Mouse (Mus musculus) forebrain, embryonic 16.5 days (tissue): Measurements from ENCODE around the gene Nfyc. TPM values are rescaled to one million over a fixed set of nuclear protein-coding genes. Genes with fewer than 3 reads are reported as not detected.

Experiments used
- ATAC-seq: fragments of 200-750 bp; cut with Nextera tagmentation; 2 replicates; pipeline ENCODE4 v1.8.0; 2017; ENCODE audit warnings: mild to moderate bottlenecking, moderate library complexity
- H3K27ac ChIP-seq: fragments of 300-500 bp; sonication (generic); 2 replicates; pipeline ENCODE4 v1.5.1; 2014; ENCODE audit warnings: low read length, control low read depth
- H3K27me3 ChIP-seq: fragments of 300-500 bp; sonication (generic); replicated peaks from 2 replicates; pipeline ENCODE4 v1.6.1; 2014; ENCODE audit warnings: low read length; ENCODE audit not compliant: control insufficient read depth, insufficient read depth
- H3K36me3 ChIP-seq: fragments of 300-500 bp; sonication (generic); 2 replicates; pipeline ENCODE4 v1.6.1; 2014; ENCODE audit not compliant: control insufficient read depth, insufficient read depth
- H3K4me1 ChIP-seq: fragments of 300-500 bp; sonication (generic); replicated peaks from 2 replicates; pipeline ENCODE4 v1.6.1; 2014; ENCODE audit warnings: low read length; ENCODE audit not compliant: control insufficient read depth, insufficient read depth
- H3K4me2 ChIP-seq: fragments of 300-500 bp; sonication (generic); 2 replicates; pipeline ENCODE4 v1.6.1; 2014; ENCODE audit warnings: mild to moderate bottlenecking, low read length, control low read depth
- H3K4me3 ChIP-seq: fragments of 300-500 bp; sonication (generic); replicated peaks from 2 replicates; pipeline ENCODE4 v1.5.1; 2014; ENCODE audit warnings: mild to moderate bottlenecking, low read length, control low read depth
- H3K9ac ChIP-seq: fragments of 300-500 bp; sonication (generic); replicated peaks from 2 replicates; pipeline ENCODE4 v1.6.1; 2014; ENCODE audit warnings: low read depth, low read length, control low read depth
- H3K9me3 ChIP-seq: fragments of 300-500 bp; sonication (generic); 2 replicates; pipeline ENCODE4 v1.6.1; 2016; ENCODE audit warnings: low read length; ENCODE audit not compliant: control insufficient read depth
- WGBS: fragments of 180-500 bp; shearing (Covaris S2); extraction: QIAGEN DNeasy Blood & Tissue Kit; methylation state at CpG from one replicate; pipeline ENCODE4 v1.1.7; 2014; 5-methylcytosine and 5-hydroxymethylcytosine counted together
- polyA plus RNA-seq: library from polyadenylated mRNA; unstranded; fragments of >200 nt; fragmentation: Nextera tagmentation; extraction: Ambion mirVana; gene quantifications from 2 replicates; pipeline ENCODE4 v1.2.1, GENCODE M21; 2015

The Nfyc gene
- polyA plus RNA-seq, 1 experiment from 2014 or later = 96.5 TPM

DNA sequence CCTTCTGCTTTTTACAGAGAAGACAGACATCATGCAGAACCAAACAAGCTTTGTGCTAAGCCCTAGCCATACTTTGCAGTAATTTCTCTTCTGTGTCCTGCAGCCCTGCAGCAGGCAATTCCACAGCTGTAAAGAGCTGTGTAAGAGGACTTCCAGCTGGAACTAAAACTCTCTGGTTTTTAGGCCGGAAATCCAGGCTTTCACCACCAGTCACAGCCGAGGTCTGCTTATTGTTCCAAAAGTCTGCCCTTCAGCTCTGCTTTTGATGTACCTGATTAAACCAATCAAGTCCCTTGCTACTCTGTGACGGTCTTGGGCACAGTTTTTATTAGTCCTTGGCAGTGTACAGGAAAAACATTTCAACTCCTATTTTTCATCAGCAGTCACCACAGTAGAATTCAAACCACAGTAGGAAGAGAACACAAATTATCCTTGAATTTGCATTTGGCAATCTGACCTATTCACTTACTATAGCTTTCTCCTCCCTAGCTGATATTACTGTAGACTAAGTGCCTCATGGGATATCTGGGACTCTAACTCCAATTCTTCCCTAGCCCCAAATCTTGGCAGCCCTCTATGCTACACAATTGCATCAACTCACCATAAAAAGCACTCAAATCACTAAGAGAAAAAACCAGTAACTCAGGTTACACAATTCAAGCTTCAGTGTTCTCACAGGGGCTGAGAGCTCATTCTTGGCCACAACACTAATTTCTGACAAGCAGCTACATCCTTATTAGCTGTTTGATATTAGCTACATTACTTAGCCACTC is 14.2 kb downstream of the Nfyc start:
- ATAC-seq = no peak
- H3K27me3 ChIP-seq = no peaks in the 10 kb centered on the region
- H3K4me1 ChIP-seq = peaks cover 24% of the 10 kb centered on the region
- no peak overlapping the region for H3K9ac ChIP-seq
- 18% methylated on average over 3 of the region's 3 CpGs for WGBS
- no peak overlapping the region for H3K4me2 ChIP-seq
- H3K9me3 ChIP-seq = no peaks in the 10 kb centered on the region
- no peak overlapping the region for H3K27ac ChIP-seq
- H3K36me3 ChIP-seq = no peaks in the 10 kb centered on the region
- no peak overlapping the region for H3K4me3 ChIP-seq

DNA sequence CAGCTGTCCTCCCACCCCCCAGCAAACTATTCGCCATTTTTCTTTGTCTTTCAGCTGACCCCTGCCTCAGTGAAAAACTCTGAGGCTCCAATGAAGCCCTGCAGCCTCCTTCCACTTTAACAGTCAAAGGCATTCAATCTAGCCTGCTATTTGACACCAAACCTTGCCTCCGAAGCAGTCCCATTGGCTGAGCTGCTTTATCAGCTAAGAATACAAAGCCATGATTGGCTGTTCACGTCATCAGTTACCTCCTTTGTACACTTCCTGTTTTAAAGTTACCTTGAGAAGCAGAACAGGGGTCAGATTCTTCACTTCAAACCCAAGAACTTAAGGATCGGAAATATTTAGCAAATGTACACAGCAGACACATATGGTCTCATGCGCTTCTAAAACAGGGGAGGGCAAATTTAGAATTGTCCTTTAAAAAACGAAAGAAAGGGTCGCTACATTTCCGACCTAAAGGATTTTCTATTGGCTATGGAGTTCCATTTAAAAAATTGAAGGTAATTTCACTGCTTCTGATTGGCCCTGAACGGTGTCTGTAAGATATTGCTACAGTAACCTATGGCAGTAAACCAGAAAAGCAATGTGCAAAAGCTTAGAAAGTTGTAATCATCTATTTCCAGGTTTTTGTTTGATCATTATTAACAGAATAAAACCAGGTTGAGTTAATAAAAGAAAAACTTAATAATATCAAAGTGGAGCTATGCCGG is 15.6 kb downstream of the Nfyc start:
- Histone ChIP-seq H3K27ac (peak overlapping the region; percentile 69; the same call in 1 of the 2 replicates), H3K27me3 (no peaks in the 10 kb centered on the region), H3K4me3 (peak overlapping the region; percentile 56), H3K9me3 (no peaks in the 10 kb centered on the region), H3K4me2 (peak overlapping the region; percentile 84), H3K36me3 (no peaks in the 10 kb centered on the region), H3K4me1 (peaks cover 24% of the 10 kb centered on the region), H3K9ac (peak overlapping the region; percentile 51)
- ATAC-seq = peak; percentile 99
- WGBS = 6% methylated on average over 10 of the region's 10 CpGs

DNA sequence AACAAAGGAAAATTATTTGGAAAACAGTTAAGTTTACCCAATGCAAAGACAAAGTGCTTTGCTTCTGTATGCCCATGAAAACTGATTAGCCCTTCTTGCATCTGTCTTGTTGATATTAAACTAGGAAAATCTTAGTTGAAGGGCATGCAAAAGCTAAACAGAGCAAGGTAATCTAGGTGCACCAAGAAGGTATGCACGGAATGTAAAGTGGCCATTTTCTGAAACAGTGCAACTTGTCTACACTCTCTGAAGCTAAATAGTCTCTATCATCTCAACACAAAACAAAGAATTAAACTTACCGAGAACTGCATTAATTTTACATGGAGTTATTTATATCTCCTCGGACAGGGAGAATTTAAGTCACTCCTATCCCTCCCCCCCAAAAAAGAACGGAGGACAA is 16.2 kb downstream of the Nfyc start:
- H3K4me1 ChIP-seq = peaks cover 24% of the 10 kb centered on the region
- no peaks in the 10 kb centered on the region for H3K36me3 ChIP-seq
- H3K27ac ChIP-seq = peak overlapping the region; percentile 24; the same call in 1 of the 2 replicates
- H3K4me3 ChIP-seq = peak overlapping the region; percentile 56
- 5% methylated on average over 4 of the region's 4 CpGs for WGBS
- H3K4me2 ChIP-seq = peak overlapping the region; percentile 84
- H3K9me3 ChIP-seq = no peaks in the 10 kb centered on the region
- ATAC-seq = peak; percentile 4; the same call in 1 of the 2 replicates
- H3K27me3 ChIP-seq = no peaks in the 10 kb centered on the region
- H3K9ac ChIP-seq = peak overlapping the region; percentile 51

GRCm38 (mm10) chr4:120814171-120814570 is 17.2 kb downstream of the Nfyc start:
- H3K27ac ChIP-seq = no peak overlapping the region
- no peak for ATAC-seq
- H3K9ac ChIP-seq = peak overlapping the region; percentile 45
- H3K36me3 ChIP-seq = no peaks in the 10 kb centered on the region
- H3K27me3 ChIP-seq = no peaks in the 10 kb centered on the region
- H3K4me2 ChIP-seq = peak overlapping the region; percentile 84
- peak overlapping the region; percentile 35 for H3K4me3 ChIP-seq
- H3K9me3 ChIP-seq = no peaks in the 10 kb centered on the region
- H3K4me1 ChIP-seq = peaks cover 24% of the 10 kb centered on the region
- 45% methylated on average over 4 of the region's 4 CpGs for WGBS

DNA sequence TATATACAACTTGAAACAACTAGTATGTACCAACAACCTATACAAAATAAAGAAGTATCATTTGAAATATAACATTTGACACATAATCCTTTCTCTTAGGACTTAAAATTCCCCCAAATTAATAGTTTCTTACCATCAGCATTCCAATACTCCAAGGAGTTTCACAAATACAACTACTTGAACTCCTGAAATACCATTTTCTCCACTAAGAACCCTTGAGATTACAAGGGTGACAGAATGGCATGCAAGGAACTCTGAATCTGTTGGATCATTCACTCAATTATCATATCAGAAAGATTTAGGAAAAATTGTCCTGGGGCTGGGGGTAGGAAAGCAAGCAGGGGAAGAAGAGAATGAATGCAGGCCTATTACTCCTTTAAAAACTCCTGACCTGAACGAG is 17.6 kb downstream of the Nfyc start:
- Histone ChIP-seq H3K27me3 (no peaks in the 10 kb centered on the region), H3K4me2 (peak overlapping the region; percentile 84), H3K36me3 (no peaks in the 10 kb centered on the region), H3K9ac (no peak overlapping the region; the same call in 1 of the 2 replicates), H3K27ac (no peak overlapping the region), H3K9me3 (no peaks in the 10 kb centered on the region), H3K4me1 (peaks cover 24% of the 10 kb centered on the region), H3K4me3 (peak overlapping the region; percentile 35)
- 17% methylated on average over 1 of the region's 1 CpGs for WGBS
- ATAC-seq = no peak

DNA sequence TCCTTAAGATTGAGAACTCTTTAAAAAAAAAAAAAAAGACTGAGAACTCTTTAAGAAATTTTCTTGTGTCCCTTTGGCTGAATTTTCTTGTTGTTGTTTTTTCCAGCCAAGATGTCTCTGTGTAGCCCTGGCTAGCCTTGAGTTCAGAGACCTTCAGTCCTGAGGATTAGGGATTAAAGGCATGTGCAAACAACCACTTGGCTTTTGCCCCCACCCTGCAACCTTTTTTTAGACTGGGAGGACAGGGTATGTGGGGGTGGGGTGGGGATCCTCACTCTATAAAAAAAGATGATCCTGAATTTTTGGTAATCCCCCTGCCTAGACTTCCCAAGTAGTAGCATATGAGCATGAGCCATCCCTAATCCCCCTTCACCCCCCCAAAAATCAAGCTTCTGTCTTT is 25.6 kb downstream of the Nfyc start:
- Histone ChIP-seq H3K4me1 (peaks cover 3% of the 10 kb centered on the region; the same call in 1 of the 2 replicates), H3K4me2 (no peak overlapping the region), H3K36me3 (no peaks in the 10 kb centered on the region), H3K27me3 (no peaks in the 10 kb centered on the region), H3K4me3 (no peak overlapping the region), H3K27ac (no peak overlapping the region), H3K9me3 (no peaks in the 10 kb centered on the region), H3K9ac (no peak overlapping the region)
- ATAC-seq = no peak

- H3K4me1 ChIP-seq = peaks cover 3% of the 10 kb centered on the region; the same call in 1 of the 2 replicates
- no peak overlapping the region for H3K27ac ChIP-seq
- H3K36me3 ChIP-seq = no peaks in the 10 kb centered on the region
- H3K9me3 ChIP-seq = no peaks in the 10 kb centered on the region
- 41% methylated on average over 2 of the region's 2 CpGs for WGBS
- no peak for ATAC-seq
- no peak overlapping the region for H3K4me2 ChIP-seq
- no peak overlapping the region for H3K9ac ChIP-seq
- H3K27me3 ChIP-seq = no peaks in the 10 kb centered on the region
- H3K4me3 ChIP-seq = no peak overlapping the region
Observed at GRCm38 (mm10) chr4:120801446-120801845, 29.9 kb downstream of the Nfyc start.

DNA sequence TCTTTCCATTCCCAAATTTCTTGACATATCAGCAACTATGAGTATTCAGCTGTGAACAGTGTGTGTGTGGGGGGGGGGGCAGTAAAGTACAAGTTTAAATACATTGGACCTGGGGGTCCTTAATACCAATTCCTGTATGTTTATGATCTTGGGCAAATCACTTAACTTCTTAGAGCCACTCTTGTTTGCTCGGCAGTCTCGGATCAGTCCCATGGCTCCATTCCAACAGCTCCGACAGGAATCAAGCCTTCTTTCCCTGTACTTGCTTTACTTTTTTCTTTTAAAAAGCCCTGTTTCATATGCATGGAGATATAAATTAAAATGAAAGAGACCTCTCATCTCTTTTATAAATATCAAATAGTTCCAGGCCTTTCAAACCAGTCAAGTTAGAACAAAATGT is 30.7 kb downstream of the Nfyc start:
- H3K4me3 ChIP-seq = no peak overlapping the region
- no peaks in the 10 kb centered on the region for H3K27me3 ChIP-seq
- 25% methylated on average over 3 of the region's 3 CpGs for WGBS
- no peaks in the 10 kb centered on the region for H3K9me3 ChIP-seq
- H3K4me2 ChIP-seq = no peak overlapping the region
- no peak for ATAC-seq
- no peak overlapping the region for H3K27ac ChIP-seq
- H3K4me1 ChIP-seq = no peaks in the 10 kb centered on the region; the same call in 1 of the 2 replicates
- H3K36me3 ChIP-seq = no peaks in the 10 kb centered on the region
- H3K9ac ChIP-seq = no peak overlapping the region

GRCm38 (mm10) chr4:120799680-120800166 is 31.6 kb downstream of the Nfyc start:
- H3K36me3 ChIP-seq = no peaks in the 10 kb centered on the region
- peaks cover 2% of the 10 kb centered on the region; the same call in 1 of the 2 replicates for H3K4me1 ChIP-seq
- no peak overlapping the region for H3K9ac ChIP-seq
- no peak overlapping the region for H3K4me3 ChIP-seq
- no peak overlapping the region for H3K4me2 ChIP-seq
- WGBS = 18% methylated on average over 2 of the region's 2 CpGs
- no peaks in the 10 kb centered on the region for H3K9me3 ChIP-seq
- ATAC-seq = no peak
- no peaks in the 10 kb centered on the region for H3K27me3 ChIP-seq
- no peak overlapping the region for H3K27ac ChIP-seq
